Mouse (Mus musculus): ENCODE data around the gene D330045A20Rik. TPM values are rescaled to one million over a fixed set of nuclear protein-coding genes. Genes with fewer than 3 reads are reported as not detected.
"Not testable (repeated sequence)": the region's sequence is repeated elsewhere in the genome, so short reads cannot be mapped to it uniquely, and the experiment has no call there.

D330045A20Rik gene
- polyA plus RNA-seq (2014; fragmentation: Nextera tagmentation; extraction: Ambion mirVana): 1.6 and 2.7 TPM in 2 replicates

DNA sequence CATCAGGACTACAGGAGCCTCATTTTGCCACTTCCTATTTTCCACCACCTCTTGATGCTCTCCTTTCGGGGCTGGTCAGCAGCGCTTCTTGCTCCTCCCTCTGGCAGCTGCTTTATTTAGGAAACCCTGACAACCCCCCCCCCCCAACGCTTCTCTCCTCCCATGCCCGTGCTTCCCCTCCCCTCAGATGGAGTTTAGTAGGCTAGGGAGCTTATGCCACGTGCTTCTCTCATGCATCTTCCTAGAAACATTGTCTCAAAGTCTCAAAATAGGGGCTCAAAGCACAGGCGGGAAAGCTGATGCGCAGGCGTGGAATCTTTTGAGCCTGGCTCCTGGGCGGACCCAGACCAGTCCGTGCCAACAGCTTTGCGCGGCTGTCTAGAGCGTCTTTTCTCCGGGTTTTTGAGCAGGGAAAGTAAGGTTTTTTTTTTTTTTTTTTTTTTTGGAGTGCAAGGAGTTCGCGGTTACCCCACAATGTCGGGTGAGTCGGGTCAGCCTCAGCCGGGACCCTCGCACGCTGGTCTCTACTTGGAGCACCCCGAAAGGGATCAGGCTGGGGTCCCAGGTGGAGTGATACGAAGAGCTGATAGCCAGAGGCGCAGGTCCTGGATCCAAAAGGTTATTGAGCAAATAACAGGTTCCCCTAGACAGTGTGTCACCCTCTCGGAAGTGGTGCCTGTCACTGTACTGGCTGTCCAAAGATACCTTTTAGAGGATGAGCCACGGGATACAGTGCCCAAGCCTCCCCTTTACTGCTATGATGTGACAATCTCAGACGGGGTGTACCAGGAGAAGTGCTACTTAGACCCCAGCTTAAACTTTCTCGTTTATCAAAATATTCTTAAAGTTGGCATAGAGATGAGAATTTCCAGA lies at the start of gene D330045A20Rik:
TSS of gene D330045A20Rik (plus strand) at position 346 of the 873 bp plus-strand sequence.
- Histone ChIP-seq H3K4me1 (ENCODE audit: control insufficient read depth, insufficient read depth, low read length) (no peaks in the 10 kb centered on the region), H3K9me3 (ENCODE audit: control insufficient read depth, low read length) (no peaks in the 10 kb centered on the region), H3K36me3 (ENCODE audit: control insufficient read depth, insufficient read depth, low read length) (no peaks in the 10 kb centered on the region), H3K27ac (ENCODE audit: low read depth, low read length) (no peak within 1 kb of the TSS), H3K4me3 (ENCODE audit: low read length) (peak within 1 kb of the TSS; percentile 34), H3K9ac (ENCODE audit: low read depth, low read length) (no peak within 1 kb of the TSS), H3K4me2 (replicated peaks; ENCODE audit: low read depth, low read length) (peak within 1 kb of the TSS; percentile 41), H3K27me3 (ENCODE audit: control insufficient read depth, insufficient read depth, low read length) (0 out of 2 replicates have a peak, but pooled peaks cover 3% of the 10 kb centered on the region)
- WGBS: 29% methylated on average over 28 of the region's 28 CpGs
- ATAC-seq (ENCODE audit: low FRiP score, low TSS enrichment): peak; percentile 89

DNA sequence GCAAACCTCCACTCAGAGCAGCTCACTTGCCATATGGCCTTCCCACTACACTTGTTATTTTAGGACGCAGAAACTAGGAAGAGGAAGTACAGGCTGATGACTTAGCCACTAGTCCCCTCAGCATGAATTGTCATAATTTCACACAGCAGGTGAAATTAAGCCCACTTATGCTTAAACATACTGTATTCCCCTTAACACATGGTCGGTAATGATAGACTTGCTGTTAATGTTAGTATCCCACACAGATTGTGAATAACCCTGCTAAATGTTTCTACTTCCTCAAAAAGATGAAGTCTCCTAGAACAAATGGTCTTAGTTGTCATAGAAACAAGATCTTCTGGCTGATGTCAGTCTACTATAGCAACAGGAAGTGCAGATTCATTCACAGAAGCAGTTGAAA lies 47.6 kb upstream of the D330045A20Rik start:
- Histone ChIP-seq H3K4me3 (ENCODE audit: low read length) (no peak overlapping the region), H3K27me3 (ENCODE audit: control insufficient read depth, insufficient read depth, low read length) (no peaks in the 10 kb centered on the region; the same call in 1 of the 2 replicates), H3K9me3 (ENCODE audit: control insufficient read depth, low read length) (no peaks in the 10 kb centered on the region), H3K4me2 (replicated peaks; ENCODE audit: low read depth, low read length) (no peak overlapping the region), H3K36me3 (ENCODE audit: control insufficient read depth, insufficient read depth, low read length) (no peaks in the 10 kb centered on the region), H3K4me1 (ENCODE audit: control insufficient read depth, insufficient read depth, low read length) (no peaks in the 10 kb centered on the region), H3K9ac (ENCODE audit: low read depth, low read length) (no peak overlapping the region), H3K27ac (ENCODE audit: low read depth, low read length) (no peak overlapping the region)
- ATAC-seq (ENCODE audit: low FRiP score, low TSS enrichment): no peak
- 76% methylated on average over 2 of the region's 2 CpGs for WGBS

DNA sequence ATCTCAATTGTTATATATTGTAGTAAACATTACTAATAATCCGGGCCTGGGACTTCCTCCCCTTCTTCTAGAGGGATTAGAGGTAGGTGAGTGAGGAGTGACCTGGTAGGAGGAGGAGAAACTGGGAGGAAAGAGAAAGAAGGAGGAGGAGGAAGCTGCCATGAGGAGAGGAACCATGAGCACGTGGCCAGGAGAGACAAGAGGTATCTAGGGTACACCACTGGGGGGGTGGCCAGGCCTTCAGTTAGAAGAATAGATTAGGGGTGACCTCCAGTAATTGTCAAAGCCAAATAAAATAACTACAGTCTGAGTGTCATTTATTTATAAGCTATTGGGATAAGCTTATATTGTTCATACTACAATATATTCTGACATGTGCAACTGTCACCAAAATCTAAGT lies 45.0 kb upstream of the D330045A20Rik start:
- Histone ChIP-seq H3K36me3 (ENCODE audit: control insufficient read depth, insufficient read depth, low read length) (no peaks in the 10 kb centered on the region), H3K27me3 (ENCODE audit: control insufficient read depth, insufficient read depth, low read length) (no peaks in the 10 kb centered on the region; the same call in 1 of the 2 replicates), H3K9ac (ENCODE audit: low read depth, low read length) (no peak overlapping the region), H3K4me1 (ENCODE audit: control insufficient read depth, insufficient read depth, low read length) (no peaks in the 10 kb centered on the region), H3K4me3 (ENCODE audit: low read length) (no peak overlapping the region), H3K9me3 (ENCODE audit: control insufficient read depth, low read length) (no peaks in the 10 kb centered on the region), H3K27ac (ENCODE audit: low read depth, low read length) (no peak overlapping the region), H3K4me2 (replicated peaks; ENCODE audit: low read depth, low read length) (no peak overlapping the region)
- 69% methylated on average over 2 of the region's 2 CpGs for WGBS
- ATAC-seq (ENCODE audit: low FRiP score, low TSS enrichment): no peak

DNA sequence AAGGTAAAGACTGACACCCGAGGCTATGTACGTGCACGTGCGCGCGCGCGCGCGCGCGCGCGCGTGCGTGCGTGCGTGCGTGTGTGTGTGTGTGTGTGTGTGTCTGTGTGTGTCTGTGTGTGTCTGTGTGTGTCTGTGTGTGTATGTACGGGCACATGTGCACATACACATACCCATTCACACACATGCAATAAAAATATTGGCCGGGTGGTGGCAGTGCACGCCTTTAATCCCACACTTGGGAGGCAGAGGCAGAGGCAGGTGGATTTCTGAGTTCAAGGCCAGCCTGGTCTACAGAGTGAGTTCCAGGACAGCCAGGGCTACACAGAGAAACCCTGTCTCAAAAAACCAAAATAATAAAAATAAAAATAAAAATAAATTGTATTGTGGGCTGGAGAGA lies 39.1 kb upstream of the D330045A20Rik start:
- H3K4me3 ChIP-seq (ENCODE audit: low read length); H3K4me1 ChIP-seq (ENCODE audit: control insufficient read depth, insufficient read depth, low read length); H3K36me3 ChIP-seq (ENCODE audit: control insufficient read depth, insufficient read depth, low read length); H3K27ac ChIP-seq (ENCODE audit: low read depth, low read length); H3K27me3 ChIP-seq (ENCODE audit: control insufficient read depth, insufficient read depth, low read length); H3K9me3 ChIP-seq (ENCODE audit: control insufficient read depth, low read length); H3K9ac ChIP-seq (ENCODE audit: low read depth, low read length); H3K4me2 ChIP-seq (replicated peaks; ENCODE audit: low read depth, low read length); ATAC-seq (ENCODE audit: low FRiP score, low TSS enrichment): not testable (repeated sequence)
- WGBS: 92% methylated on average over 22 of the region's 22 CpGs

DNA sequence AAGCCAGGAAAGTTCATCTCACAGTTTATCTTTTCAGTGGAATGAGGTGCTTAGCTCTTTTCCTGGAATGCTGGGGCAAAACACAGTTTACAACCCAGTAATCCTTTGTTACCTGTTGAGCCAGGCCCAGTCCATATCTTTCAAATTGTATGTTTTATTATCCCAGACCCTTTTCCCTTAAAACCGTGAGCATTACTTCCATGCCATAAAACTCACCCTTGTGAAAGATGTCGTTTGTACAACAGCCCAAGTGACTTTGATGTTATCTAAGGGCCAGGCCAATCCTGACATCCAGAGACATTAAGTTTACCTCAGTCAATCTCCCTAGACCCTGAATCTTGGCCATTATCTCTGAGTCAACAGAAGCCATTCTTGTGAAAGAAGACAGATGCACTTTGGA lies 23.4 kb upstream of the D330045A20Rik start:
- H3K9ac ChIP-seq (ENCODE audit: low read depth, low read length): no peak overlapping the region
- no peaks in the 10 kb centered on the region for H3K27me3 ChIP-seq (ENCODE audit: control insufficient read depth, insufficient read depth, low read length)
- H3K4me1 ChIP-seq (ENCODE audit: control insufficient read depth, insufficient read depth, low read length): no peaks in the 10 kb centered on the region
- no peaks in the 10 kb centered on the region for H3K36me3 ChIP-seq (ENCODE audit: control insufficient read depth, insufficient read depth, low read length)
- H3K9me3 ChIP-seq (ENCODE audit: control insufficient read depth, low read length): no peaks in the 10 kb centered on the region
- H3K4me3 ChIP-seq (ENCODE audit: low read length): no peak overlapping the region
- no peak for ATAC-seq (ENCODE audit: low FRiP score, low TSS enrichment)
- H3K27ac ChIP-seq (ENCODE audit: low read depth, low read length): no peak overlapping the region
- WGBS: 36% methylated on average over 2 of the region's 2 CpGs
- no peak overlapping the region for H3K4me2 ChIP-seq (replicated peaks; ENCODE audit: low read depth, low read length)

DNA sequence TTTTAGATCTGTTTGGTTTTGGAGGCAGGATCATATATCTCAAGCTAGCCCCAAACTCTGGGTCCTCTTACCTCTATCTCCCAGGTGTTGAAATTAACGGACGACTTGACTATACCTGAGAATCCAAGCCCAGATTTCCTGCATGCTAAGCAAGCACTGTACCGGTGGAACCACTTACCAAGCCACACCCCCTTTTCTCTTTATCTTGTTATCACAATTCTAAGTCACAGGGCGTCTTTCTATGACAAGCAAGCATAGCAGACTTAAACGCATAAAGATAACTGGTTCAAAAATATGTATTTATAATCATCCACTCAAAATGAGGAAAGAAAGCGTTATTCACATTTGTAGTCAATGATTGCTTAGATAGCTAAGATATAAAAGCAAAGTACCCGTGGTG lies 1.9 kb downstream of the D330045A20Rik start:
- no peak overlapping the region for H3K27ac ChIP-seq (ENCODE audit: low read depth, low read length)
- no peaks in the 10 kb centered on the region for H3K9me3 ChIP-seq (ENCODE audit: control insufficient read depth, low read length)
- no peak for ATAC-seq (ENCODE audit: low FRiP score, low TSS enrichment)
- no peak overlapping the region for H3K4me3 ChIP-seq (ENCODE audit: low read length)
- no peaks in the 10 kb centered on the region for H3K36me3 ChIP-seq (ENCODE audit: control insufficient read depth, insufficient read depth, low read length)
- no peaks in the 10 kb centered on the region for H3K4me1 ChIP-seq (ENCODE audit: control insufficient read depth, insufficient read depth, low read length)
- H3K4me2 ChIP-seq (replicated peaks; ENCODE audit: low read depth, low read length): no peak overlapping the region
- 0 out of 2 replicates have a peak, but pooled peaks cover 3% of the 10 kb centered on the region for H3K27me3 ChIP-seq (ENCODE audit: control insufficient read depth, insufficient read depth, low read length)
- 71% methylated on average over 7 of the region's 7 CpGs for WGBS
- H3K9ac ChIP-seq (ENCODE audit: low read depth, low read length): no peak overlapping the region

DNA sequence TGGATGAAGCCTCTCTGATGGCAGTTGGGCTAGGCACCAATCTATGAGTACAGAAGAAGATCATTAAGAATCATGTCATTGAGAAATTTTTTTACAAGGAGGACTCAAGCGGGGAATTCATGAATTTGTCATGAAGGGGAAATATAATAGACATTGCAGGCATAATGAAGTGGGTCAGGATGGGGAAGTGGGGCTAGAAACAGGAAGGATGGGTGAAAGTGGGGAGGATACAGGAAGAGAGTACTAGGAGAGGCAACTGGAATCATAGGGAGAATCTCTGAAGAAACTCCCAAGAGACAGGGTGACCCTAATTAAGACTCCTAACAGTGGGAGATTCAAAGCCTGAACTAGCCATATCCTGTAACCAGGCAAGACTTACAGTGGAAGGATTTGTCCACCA lies 4.8 kb downstream of the D330045A20Rik start:
- 0 out of 2 replicates have a peak, but pooled peaks cover 3% of the 10 kb centered on the region for H3K27me3 ChIP-seq (ENCODE audit: control insufficient read depth, insufficient read depth, low read length)
- no peak overlapping the region for H3K27ac ChIP-seq (ENCODE audit: low read depth, low read length)
- WGBS: 84% methylated on average over 1 of the region's 1 CpGs
- no peak overlapping the region for H3K4me3 ChIP-seq (ENCODE audit: low read length)
- H3K4me1 ChIP-seq (ENCODE audit: control insufficient read depth, insufficient read depth, low read length): no peaks in the 10 kb centered on the region
- no peaks in the 10 kb centered on the region for H3K36me3 ChIP-seq (ENCODE audit: control insufficient read depth, insufficient read depth, low read length)
- H3K4me2 ChIP-seq (replicated peaks; ENCODE audit: low read depth, low read length): no peak overlapping the region
- H3K9ac ChIP-seq (ENCODE audit: low read depth, low read length): no peak overlapping the region
- ATAC-seq (ENCODE audit: low FRiP score, low TSS enrichment): no peak
- H3K9me3 ChIP-seq (ENCODE audit: control insufficient read depth, low read length): no peaks in the 10 kb centered on the region

DNA sequence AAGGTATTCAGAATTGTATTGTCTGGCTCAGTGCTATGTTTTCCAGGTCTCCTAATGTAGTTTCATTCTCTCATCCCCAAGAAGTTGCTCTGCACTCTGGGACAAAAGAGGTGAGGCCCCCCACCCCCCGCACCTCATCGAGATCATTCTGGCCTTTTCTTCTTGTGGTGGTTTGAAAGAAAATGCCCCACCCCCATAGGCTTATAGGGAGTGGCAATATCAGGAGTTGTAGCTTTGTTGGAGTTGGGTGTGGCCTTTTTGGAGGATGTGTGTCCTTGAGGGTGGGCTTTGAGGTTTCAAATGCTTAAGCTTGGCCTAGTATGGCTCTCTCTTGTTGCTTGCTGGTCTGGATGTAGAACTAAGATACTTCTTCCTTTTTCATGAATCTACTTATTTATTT lies 36.0 kb downstream of the D330045A20Rik start:
- no peaks in the 10 kb centered on the region for H3K27me3 ChIP-seq (ENCODE audit: control insufficient read depth, insufficient read depth, low read length)
- H3K9ac ChIP-seq (ENCODE audit: low read depth, low read length): no peak overlapping the region
- H3K36me3 ChIP-seq (ENCODE audit: control insufficient read depth, insufficient read depth, low read length): no peaks in the 10 kb centered on the region
- H3K4me1 ChIP-seq (ENCODE audit: control insufficient read depth, insufficient read depth, low read length): no peaks in the 10 kb centered on the region
- no peaks in the 10 kb centered on the region for H3K9me3 ChIP-seq (ENCODE audit: control insufficient read depth, low read length)
- 84% methylated on average over 2 of the region's 2 CpGs for WGBS
- H3K4me2 ChIP-seq (replicated peaks; ENCODE audit: low read depth, low read length): no peak overlapping the region
- no peak for ATAC-seq (ENCODE audit: low FRiP score, low TSS enrichment)
- no peak overlapping the region for H3K27ac ChIP-seq (ENCODE audit: low read depth, low read length)
- H3K4me3 ChIP-seq (ENCODE audit: low read length): no peak overlapping the region

DNA sequence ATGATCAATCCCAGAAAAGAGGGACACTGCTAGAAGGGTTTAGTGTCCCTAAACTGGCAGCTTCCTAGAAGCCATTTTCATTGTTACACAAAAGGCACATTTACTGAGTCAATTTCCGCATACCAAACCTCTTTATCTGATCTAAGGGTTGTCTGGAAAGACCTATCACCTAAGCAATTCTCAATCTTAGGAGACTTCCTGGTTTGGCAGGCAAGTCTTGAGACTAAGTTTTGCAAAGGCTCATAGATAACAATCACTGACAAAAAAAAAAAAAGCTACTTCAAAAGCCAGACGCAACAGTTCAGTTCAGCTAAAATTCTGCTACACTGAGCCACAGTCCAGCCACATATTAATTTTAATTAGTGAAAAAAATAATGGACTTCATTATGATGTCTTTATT lies 39.1 kb downstream of the D330045A20Rik start:
- Histone ChIP-seq H3K36me3 (ENCODE audit: control insufficient read depth, insufficient read depth, low read length) (no peaks in the 10 kb centered on the region), H3K4me2 (replicated peaks; ENCODE audit: low read depth, low read length) (no peak overlapping the region), H3K4me3 (ENCODE audit: low read length) (no peak overlapping the region), H3K9ac (ENCODE audit: low read depth, low read length) (no peak overlapping the region), H3K27ac (ENCODE audit: low read depth, low read length) (no peak overlapping the region), H3K4me1 (ENCODE audit: control insufficient read depth, insufficient read depth, low read length) (no peaks in the 10 kb centered on the region), H3K27me3 (ENCODE audit: control insufficient read depth, insufficient read depth, low read length) (no peaks in the 10 kb centered on the region), H3K9me3 (ENCODE audit: control insufficient read depth, low read length) (no peaks in the 10 kb centered on the region)
- WGBS: 81% methylated on average over 2 of the region's 2 CpGs
- no peak for ATAC-seq (ENCODE audit: low FRiP score, low TSS enrichment)

Data from kidney, embryonic 14.5 days (tissue).